Mouse (Mus musculus): ENCODE data around the gene Olfr1240. TPM values are rescaled to one million over a fixed set of nuclear protein-coding genes. Genes with fewer than 3 reads are reported as not detected.

Olfr1240 gene
- not detected in 2 replicates for polyA plus RNA-seq (2021; fragmentation: Nextera tagmentation)
- long read RNA-seq, experiment 1 = 0 reads
- long read RNA-seq, experiment 2 = 0 reads

GRCm38 (mm10) chr2:89442900-89443299 is at the start of gene Olfr1240:
Gene Olfr1240, minus strand, starts transcription at chr2:89443000.

GRCm38 (mm10) chr2:89487026-89487425 is 44.2 kb upstream of the Olfr1240 start, which contains the start of gene Olfr1241:
Gene Olfr1241, minus strand, starts transcription at chr2:89487126.

GRCm38 (mm10) chr2:89420307-89420706 is 22.5 kb downstream of the Olfr1240 start, which contains the start of gene Olfr1239:
Gene Olfr1239, minus strand, starts transcription at chr2:89420407.

GRCm38 (mm10) chr2:89409576-89409975 is 33.2 kb downstream of the Olfr1240 start, which contains the start of gene Olfr1238:
Gene Olfr1238, minus strand, starts transcription at chr2:89409676.

Other genes with a start within 250 kb of the Olfr1240 start
- gene Olfr1226, start 243.0 kb downstream of the Olfr1240 start, polyA plus RNA-seq (2021; fragmentation: Nextera tagmentation) = not detected in 2 replicates
- gene Olfr1228, start 188.9 kb downstream of the Olfr1240 start, polyA plus RNA-seq (2021; fragmentation: Nextera tagmentation) = not detected in 2 replicates
- gene Olfr1229, start 155.0 kb downstream of the Olfr1240 start, polyA plus RNA-seq (2021; fragmentation: Nextera tagmentation) = not detected in 2 replicates
- gene Olfr1230, start 145.7 kb downstream of the Olfr1240 start, polyA plus RNA-seq (2021; fragmentation: Nextera tagmentation) = not detected in 2 replicates
- not detected in 2 replicates for gene Olfr1231, start 135.9 kb downstream of the Olfr1240 start, polyA plus RNA-seq (2021; fragmentation: Nextera tagmentation)
- not detected in 2 replicates for gene Olfr1232, start 113.3 kb downstream of the Olfr1240 start, polyA plus RNA-seq (2021; fragmentation: Nextera tagmentation)
- gene Olfr1233, start 100.6 kb downstream of the Olfr1240 start, polyA plus RNA-seq (2021; fragmentation: Nextera tagmentation) = not detected in 2 replicates
- gene Olfr1234, start 78.1 kb downstream of the Olfr1240 start, polyA plus RNA-seq (2021; fragmentation: Nextera tagmentation) = not detected in 2 replicates
- gene Olfr1238, start 33.3 kb downstream of the Olfr1240 start, polyA plus RNA-seq (2021; fragmentation: Nextera tagmentation) = not detected in 2 replicates
- not detected in 2 replicates for gene Olfr1239, start 22.6 kb downstream of the Olfr1240 start, polyA plus RNA-seq (2021; fragmentation: Nextera tagmentation)
- gene Olfr1241, start 44.1 kb upstream of the Olfr1240 start, polyA plus RNA-seq (2021; fragmentation: Nextera tagmentation) = not detected in 2 replicates
- not detected in 2 replicates for gene Olfr1242, start 55.3 kb upstream of the Olfr1240 start, polyA plus RNA-seq (2021; fragmentation: Nextera tagmentation)
- gene Olfr1243, start 88.5 kb upstream of the Olfr1240 start, polyA plus RNA-seq (2021; fragmentation: Nextera tagmentation) = not detected in 2 replicates
- gene Olfr1245, start 135.4 kb upstream of the Olfr1240 start, polyA plus RNA-seq (2021; fragmentation: Nextera tagmentation) = not detected in 2 replicates
- gene Olfr1246, start 150.2 kb upstream of the Olfr1240 start, polyA plus RNA-seq (2021; fragmentation: Nextera tagmentation) = not detected in 2 replicates
- not detected in 2 replicates for gene Olfr1247, start 171.1 kb upstream of the Olfr1240 start, polyA plus RNA-seq (2021; fragmentation: Nextera tagmentation)
- not detected in 2 replicates for gene Olfr1248, start 175.2 kb upstream of the Olfr1240 start, polyA plus RNA-seq (2021; fragmentation: Nextera tagmentation)
- gene Olfr1249, start 192.0 kb upstream of the Olfr1240 start, polyA plus RNA-seq (2021; fragmentation: Nextera tagmentation) = not detected in 2 replicates
- not detected in 2 replicates for gene Olfr1250, start 218.5 kb upstream of the Olfr1240 start, polyA plus RNA-seq (2021; fragmentation: Nextera tagmentation)
- not detected in 2 replicates for gene Olfr1251, start 228.9 kb upstream of the Olfr1240 start, polyA plus RNA-seq (2021; fragmentation: Nextera tagmentation)

Data from left cerebral cortex, adult 6 months (tissue).